In the genomic region with DNA sequence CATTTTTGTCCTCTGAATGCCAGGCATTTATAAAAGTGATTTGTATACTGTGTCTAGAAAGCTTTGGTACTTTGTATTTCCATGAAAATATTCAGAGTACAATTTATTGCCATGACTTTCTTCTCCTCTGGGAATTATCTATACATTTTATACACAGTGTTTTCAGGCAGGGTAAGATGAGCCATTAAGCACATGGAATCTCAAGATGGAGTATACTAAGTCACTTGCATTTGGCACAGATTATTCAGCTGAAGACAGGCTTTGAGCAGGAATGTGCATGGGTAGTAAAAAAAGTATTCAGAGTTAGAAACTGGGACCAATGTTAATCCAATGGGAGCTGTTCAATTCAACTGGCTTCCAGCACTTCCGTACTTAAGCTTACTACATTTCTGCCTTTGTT, we compare ENCODE assay signal across 23 mouse cellular contexts.
"Had no signal": no experiment of that assay in that cellular context is flagged by ENCODE, and none has a peak within 500 bp of the region (broad histone marks: within the 10 kb centered on the region; RNA-seq: fewer than 3 reads in every experiment).

No protein-coding gene starts in this region.

- H3K4me1 ChIP-seq: embryonic facial prominence, embryonic 12.5 days; embryonic facial prominence, embryonic 13.5 days; embryonic facial prominence, embryonic 15.5 days; forebrain, embryonic 10.5 days; forebrain, embryonic 12.5 days; forebrain, embryonic 13.5 days; forebrain, embryonic 15.5 days had no signal

- H3K36me3 ChIP-seq: embryonic facial prominence, embryonic 12.5 days; embryonic facial prominence, embryonic 13.5 days; embryonic facial prominence, embryonic 15.5 days; forebrain, embryonic 10.5 days; forebrain, embryonic 12.5 days; forebrain, embryonic 15.5 days had no signal

- H3K4me3 ChIP-seq: embryonic facial prominence, embryonic 12.5 days; embryonic facial prominence, embryonic 13.5 days; embryonic facial prominence, embryonic 15.5 days; erythroblast, embryonic 14.5 days; forebrain, embryonic 10.5 days; forebrain, embryonic 12.5 days; forebrain, embryonic 13.5 days; forebrain, embryonic 15.5 days; gastrocnemius, adult 2 months; heart, adult 2 months had no signal

- ATAC-seq: forebrain, embryonic 13.5 days; forebrain, embryonic 14.5 days; forebrain, embryonic 15.5 days; forebrain, embryonic 16.5 days; forebrain, postnatal 0 days had no signal

- H3K27ac ChIP-seq: embryonic facial prominence, embryonic 12.5 days; embryonic facial prominence, embryonic 13.5 days; embryonic facial prominence, embryonic 15.5 days; forebrain, embryonic 10.5 days; forebrain, embryonic 12.5 days; forebrain, embryonic 13.5 days; forebrain, embryonic 15.5 days; gastrocnemius, adult 2 months; heart, adult 2 months had no signal

- H3K9me3 ChIP-seq: embryonic facial prominence, embryonic 12.5 days; embryonic facial prominence, embryonic 13.5 days; embryonic facial prominence, embryonic 15.5 days; forebrain, embryonic 10.5 days; forebrain, embryonic 12.5 days; forebrain, embryonic 13.5 days; forebrain, embryonic 15.5 days had no signal

- H3K4me2 ChIP-seq: embryonic facial prominence, embryonic 12.5 days; embryonic facial prominence, embryonic 13.5 days; embryonic facial prominence, embryonic 15.5 days; forebrain, embryonic 12.5 days; forebrain, embryonic 13.5 days; forebrain, embryonic 15.5 days had no signal

- DNase-seq: cerebellum, adult 8-10 months; cerebellum, adult 9-11 months; cerebellum, postnatal 36 days; embryo, embryonic 11 days; forebrain, postnatal 0 days; gastrocnemius, adult 2 months; gastrocnemius, postnatal 10 days; gastrocnemius, postnatal 14 days; gastrocnemius, postnatal 25 days; gastrocnemius, postnatal 36 days; heart, adult 11 months; heart, adult 18-20 months; heart, adult 2 months had no signal

- H3K9ac ChIP-seq: embryonic facial prominence, embryonic 12.5 days; embryonic facial prominence, embryonic 13.5 days; embryonic facial prominence, embryonic 15.5 days; forebrain, embryonic 12.5 days; forebrain, embryonic 13.5 days; forebrain, embryonic 15.5 days; forebrain, postnatal 0 days had no signal

- H3K27me3 ChIP-seq: embryonic facial prominence, embryonic 12.5 days; embryonic facial prominence, embryonic 13.5 days; embryonic facial prominence, embryonic 15.5 days; forebrain, embryonic 12.5 days; forebrain, embryonic 13.5 days; forebrain, embryonic 15.5 days had no signal
